Mouse (Mus musculus): Measurements from ENCODE around the gene Tmem100.

Tmem100 gene

GRCm38 (mm10) chr11:90066405-90067250 lies 36.5 kb downstream of the Tmem100 start:
- no peak for DNase-seq

GRCm38 (mm10) chr11:90071747-90072146 lies 41.6 kb downstream of the Tmem100 start:
- no peak for DNase-seq

GRCm38 (mm10) chr11:90073201-90073600 lies 43.1 kb downstream of the Tmem100 start:
- DNase-seq = no peak

GRCm38 (mm10) chr11:90076666-90077065 lies 46.5 kb downstream of the Tmem100 start:
- DNase-seq = peak; percentile 10 to 23

GRCm38 (mm10) chr11:90080678-90081267 lies 50.6 kb downstream of the Tmem100 start:
- no peak for DNase-seq

- DNase-seq = no peak
These were observed 51.9 kb downstream of the Tmem100 start for GRCm38 (mm10) chr11:90081820-90082596.

- no peak for DNase-seq
These were observed 52.9 kb downstream of the Tmem100 start for GRCm38 (mm10) chr11:90083042-90083441.

- DNase-seq = no peak
These were observed 54.0 kb downstream of the Tmem100 start for GRCm38 (mm10) chr11:90084166-90084565.
